Mouse (Mus musculus): ENCODE measurements around the gene Rpl24. TPM values are rescaled to one million over a fixed set of nuclear protein-coding genes. Genes with fewer than 3 reads are reported as not detected.

Rpl24 gene
- total RNA-seq, 4 experiments from 2014 or later: 479 to 689 (median 565) TPM

GRCm38 (mm10) chr16:55970416-55970815, 4.3 kb downstream of the Rpl24 start:
- no peak for DNase-seq (ENCODE audit: low spot score in 2 of 2)

- DNase-seq (ENCODE audit: low spot score in 2 of 2): no peak
Observed at GRCm38 (mm10) chr16:55971735-55972615, 5.9 kb downstream of the Rpl24 start.

GRCm38 (mm10) chr16:55972626-55973201, 6.6 kb downstream of the Rpl24 start:
- no peak for DNase-seq (ENCODE audit: low spot score in 2 of 2)

- peak; percentile 96 to 98 for DNase-seq (ENCODE audit: low spot score in 2 of 2)
Observed at GRCm38 (mm10) chr16:55973431-55974255, 7.6 kb downstream of the Rpl24 start, which contains the start of gene Zbtb11. Gene Zbtb11 (plus strand): TSS chr16:55973883.

- peak; percentile 87 to 91 for DNase-seq (ENCODE audit: low spot score in 2 of 2)
Observed at GRCm38 (mm10) chr16:55974256-55974902, 8.3 kb downstream of the Rpl24 start.

GRCm38 (mm10) chr16:55974903-55975285, 8.8 kb downstream of the Rpl24 start:
- DNase-seq (ENCODE audit: low spot score in 2 of 2): peak; percentile 15 to 29

- DNase-seq (ENCODE audit: low spot score in 2 of 2): no peak
Observed at GRCm38 (mm10) chr16:55986001-55986400, 19.9 kb downstream of the Rpl24 start.

GRCm38 (mm10) chr16:55990311-55990710, 24.2 kb downstream of the Rpl24 start:
- no peak for DNase-seq (ENCODE audit: low spot score in 2 of 2)

- DNase-seq (ENCODE audit: low spot score in 2 of 2): no peak
Observed at GRCm38 (mm10) chr16:55994235-55994634, 28.2 kb downstream of the Rpl24 start.

- DNase-seq (ENCODE audit: low spot score in 2 of 2): no peak
Observed at GRCm38 (mm10) chr16:56006798-56007197, 40.7 kb downstream of the Rpl24 start.

- no peak for DNase-seq (ENCODE audit: low spot score in 2 of 2)
Observed at GRCm38 (mm10) chr16:56008862-56009261, 42.8 kb downstream of the Rpl24 start.

GRCm38 (mm10) chr16:56012789-56013743, 47.0 kb downstream of the Rpl24 start:
- no peak for DNase-seq (ENCODE audit: low spot score in 2 of 2)

- no peak for DNase-seq (ENCODE audit: low spot score in 2 of 2)
Observed at GRCm38 (mm10) chr16:56014076-56014475, 48.0 kb downstream of the Rpl24 start.

- no peak for DNase-seq (ENCODE audit: low spot score in 2 of 2)
Observed at GRCm38 (mm10) chr16:56019660-56020059, 53.6 kb downstream of the Rpl24 start.

Other genes starting within 250 kb of the Rpl24 start
- 1 to 10 TPM in 2 of 4 experiments, under 1 TPM in 2; 0.61 to 1.1 (median 0.93) TPM for gene Nfkbiz, start 127.4 kb upstream of the Rpl24 start, total RNA-seq (2022)
- gene Nxpe3, start 71.0 kb upstream of the Rpl24 start, total RNA-seq (2022): under 1 TPM; 0.27 to 0.70 (median 0.38) TPM
- gene Cep97, start 31.4 kb upstream of the Rpl24 start, total RNA-seq (2022): 1 to 10 TPM; 4.3 to 7.2 (median 5.5) TPM
- gene Zbtb11, start 7.6 kb downstream of the Rpl24 start, total RNA-seq (2022): 10 to 100 TPM in 2 of 4 experiments, 1 to 10 TPM in 2; 9.6 to 15.0 (median 10.2) TPM
- 10 to 100 TPM; 54.8 to 66.4 (median 63.5) TPM for gene Pcnp, start 63.5 kb downstream of the Rpl24 start, total RNA-seq (2022)
- 1 to 10 TPM; 8.0 to 8.9 (median 8.4) TPM for gene Trmt10c, start 71.5 kb downstream of the Rpl24 start, total RNA-seq (2022)
- 10 to 100 TPM in 1 of 4 experiments, 1 to 10 TPM in 3; 8.3 to 10.5 (median 9.3) TPM for gene Senp7, start 82.1 kb downstream of the Rpl24 start, total RNA-seq (2022)
- gene Impg2, start 238.0 kb downstream of the Rpl24 start, total RNA-seq (2022): not detected